Mouse (Mus musculus) heart, postnatal 0 days (tissue): Measurements from ENCODE around the gene Fam111a. TPM values are rescaled to one million over a fixed set of nuclear protein-coding genes. Genes with fewer than 3 reads are reported as not detected.

Experiments
- ATAC-seq: fragments of 200-750 bp; cut with Nextera tagmentation; 2 replicates; pipeline ENCODE4 v1.8.0; 2017; ENCODE audit warnings: low read depth, moderate number of reproducible peaks, moderate library complexity; ENCODE audit not compliant: insufficient read depth
- DNase-seq: peaks from one replicate; pipeline ENCODE4 v3.0.0-alpha.2; 2016; ENCODE audit warnings: low spot score
- H3K27ac ChIP-seq: fragments of 300-500 bp; sonication (generic); 2 replicates; pipeline ENCODE4 v1.5.1; 2014; ENCODE audit warnings: low read depth, mild to moderate bottlenecking
- H3K27me3 ChIP-seq: fragments of 300-500 bp; sonication (generic); 2 replicates; pipeline ENCODE4 v1.6.1; 2014; ENCODE audit warnings: low read length, mixed read lengths; ENCODE audit not compliant: control insufficient read depth, insufficient read depth
- H3K36me3 ChIP-seq: fragments of 300-500 bp; sonication (generic); replicated peaks from 2 replicates; pipeline ENCODE4 v1.6.1; 2014; ENCODE audit warnings: low read length, mixed read lengths; ENCODE audit not compliant: control insufficient read depth, insufficient read depth
- H3K4me1 ChIP-seq: fragments of 300-500 bp; sonication (generic); 2 replicates; pipeline ENCODE4 v1.6.1; 2014; ENCODE audit warnings: antibody characterized with exemption; ENCODE audit not compliant: control insufficient read depth, insufficient read depth
- H3K4me2 ChIP-seq: fragments of 300-500 bp; sonication (generic); 2 replicates; pipeline ENCODE4 v1.6.1; 2014; ENCODE audit warnings: low read depth, mild to moderate bottlenecking, low read length, moderate library complexity
- H3K4me3 ChIP-seq: fragments of 300-500 bp; sonication (generic); 2 replicates; pipeline ENCODE4 v1.5.1; 2014; ENCODE audit warnings: low read depth, low read length
- H3K9ac ChIP-seq: fragments of 300-500 bp; sonication (generic); replicated peaks from 2 replicates; pipeline ENCODE4 v1.6.1; 2014; ENCODE audit warnings: low read depth, low read length, mixed read lengths
- H3K9me3 ChIP-seq: fragments of 300-500 bp; sonication (generic); replicated peaks from 2 replicates; pipeline ENCODE4 v1.6.1; 2016; ENCODE audit warnings: low read length; ENCODE audit not compliant: control insufficient read depth
- CTCF ChIP-seq: IDR thresholded peaks from 2 replicates; pipeline ENCODE4 v1.5.1; 2016; ENCODE audit warnings: antibody characterized with exemption, control low read depth, low read depth
- EP300 ChIP-seq: IDR thresholded peaks from 2 replicates; pipeline ENCODE4 v1.6.1; 2016; ENCODE audit warnings: antibody characterized with exemption, low read depth
- WGBS: fragments of 180-500 bp; shearing (Covaris S2); extraction: QIAGEN DNeasy Blood & Tissue Kit; methylation state at CpG from one replicate; pipeline ENCODE4 v1.1.7; 2014; 5-methylcytosine and 5-hydroxymethylcytosine counted together
- polyA plus RNA-seq: library from polyadenylated mRNA; unstranded; fragments of >200 nt; fragmentation: Nextera tagmentation; extraction: Ambion mirVana; gene quantifications from 2 replicates; pipeline ENCODE4 v1.2.1, GENCODE M21; 2015
- total RNA-seq: library from RNA; depleted of rRNA; stranded (reverse); fragments of >200 nt; gene quantifications from 2 replicates; pipeline ENCODE4 v1.2.3, GENCODE M21; 2014; ENCODE audit warnings: low replicate concordance

The Fam111a gene
- total and polyA plus RNA-seq, 2 experiments from 2014 or later, result 6.6 to 8.4 TPM

DNA sequence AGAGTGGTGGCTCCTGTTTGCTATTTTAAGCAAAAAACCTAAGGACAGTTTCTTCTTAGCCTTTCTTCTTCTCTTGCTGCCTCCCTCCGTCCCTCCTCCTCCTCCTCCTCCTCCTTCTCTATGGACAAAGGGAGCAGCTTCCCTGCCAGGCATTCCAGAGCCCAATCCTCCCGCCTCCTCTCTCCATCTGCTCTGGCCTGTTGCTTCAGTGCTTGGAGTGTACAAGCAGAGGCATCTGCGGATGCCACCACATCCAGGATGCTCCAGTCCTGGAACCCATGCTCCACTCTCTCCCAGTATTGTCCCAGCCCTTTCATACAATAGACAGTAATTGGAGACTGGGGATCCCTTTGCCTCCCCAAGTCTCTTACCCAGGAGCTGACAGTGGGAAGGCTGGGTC lies 45.4 kb upstream of the Fam111a start:
- no peak overlapping the region for H3K9ac ChIP-seq
- no peak for DNase-seq
- 18% methylated on average over 3 of the region's 3 CpGs for WGBS
- no peak for ATAC-seq
- no peaks in the 10 kb centered on the region for H3K9me3 ChIP-seq
- no peaks in the 10 kb centered on the region for H3K36me3 ChIP-seq
- H3K4me3 ChIP-seq, result peak overlapping the region; percentile 15; the same call in 1 of the 2 replicates
- H3K27ac ChIP-seq, result no peak overlapping the region; the same call in 1 of the 2 replicates
- H3K4me1 ChIP-seq, result no peaks in the 10 kb centered on the region
- TF ChIP-seq EP300, result no peak
- no peak for TF ChIP-seq CTCF
- H3K4me2 ChIP-seq, result peak overlapping the region; percentile 95
- H3K27me3 ChIP-seq, result peaks cover 16% of the 10 kb centered on the region

DNA sequence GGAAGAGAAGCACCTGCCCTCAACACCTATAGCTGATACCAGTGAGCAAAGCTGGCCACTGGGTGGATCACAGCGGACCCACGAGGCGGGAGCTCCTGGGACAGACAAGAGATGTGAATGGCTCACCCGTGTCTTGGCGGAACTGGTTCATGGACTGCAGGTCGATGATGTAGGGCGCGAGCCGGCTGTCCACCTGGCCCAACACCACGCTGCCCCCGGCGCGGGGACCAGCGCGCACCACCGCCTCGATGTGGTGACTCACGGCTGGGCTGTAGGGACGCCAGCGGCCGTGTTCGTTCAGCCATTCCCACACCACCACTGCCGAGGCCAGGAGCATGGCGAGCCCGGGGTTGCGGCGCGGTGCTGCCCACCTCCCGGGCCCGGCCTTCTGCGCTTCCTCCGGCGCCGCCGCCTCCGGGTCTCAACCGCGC lies 44.6 kb upstream of the Fam111a start:
- Histone ChIP-seq H3K9ac (peak overlapping the region; percentile 51), H3K27me3 (peaks cover 16% of the 10 kb centered on the region), H3K27ac (peak overlapping the region; percentile 49; the same call in 1 of the 2 replicates), H3K4me3 (peak overlapping the region; percentile 59), H3K36me3 (no peaks in the 10 kb centered on the region), H3K9me3 (no peaks in the 10 kb centered on the region), H3K4me2 (peak overlapping the region; percentile 95), H3K4me1 (no peaks in the 10 kb centered on the region)
- ATAC-seq (peak; percentile 48), DNase-seq (no peak)
- WGBS, result 1% methylated on average over 37 of the region's 38 CpGs
- no peak for TF ChIP-seq EP300
- TF ChIP-seq CTCF, result no peak

DNA sequence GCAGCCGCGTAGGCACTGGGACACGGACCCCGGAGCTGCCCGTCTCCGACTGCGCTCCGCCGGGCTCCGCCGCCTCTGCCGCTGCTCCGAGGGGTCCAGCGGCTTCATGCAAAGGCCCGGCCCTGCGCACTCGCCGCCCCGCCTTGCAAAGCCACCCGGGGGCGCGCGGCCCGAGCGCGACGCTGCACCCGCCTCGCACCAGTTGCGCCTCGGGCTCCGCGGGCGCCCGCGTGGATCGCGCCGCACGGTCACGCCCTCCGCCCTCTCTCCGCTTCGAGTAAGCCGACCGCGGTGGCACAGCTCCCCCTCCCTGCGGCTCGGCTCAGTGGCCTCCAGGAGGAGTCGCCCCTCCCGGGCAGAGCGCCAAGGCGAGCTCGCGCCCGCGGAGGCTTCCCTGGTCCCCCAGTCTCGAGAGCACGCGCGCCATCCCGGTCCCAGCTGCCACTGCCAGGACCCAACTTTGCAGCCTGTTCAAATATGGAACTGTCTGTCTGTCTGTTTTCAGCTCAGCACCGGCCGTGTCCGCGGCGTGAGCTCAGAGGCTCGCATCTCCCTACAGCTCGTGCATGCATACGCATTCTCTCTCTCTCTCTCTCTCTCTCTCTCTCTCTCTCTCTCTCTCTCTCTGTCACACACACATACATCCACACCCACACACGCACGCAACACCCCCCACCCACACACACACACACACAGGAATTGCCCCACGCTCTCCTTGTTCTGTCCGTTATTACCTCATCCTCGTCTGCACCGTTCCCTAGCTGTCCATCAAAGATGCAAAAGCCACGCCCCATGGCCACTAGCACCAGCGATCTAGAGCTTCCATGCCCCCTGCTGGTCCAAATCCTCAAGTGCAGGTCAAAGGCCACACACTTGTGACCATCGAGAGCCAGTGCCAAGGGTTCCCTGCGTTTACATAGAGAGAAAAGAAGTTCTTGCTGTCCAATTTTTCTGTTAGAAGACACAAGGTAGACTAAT lies 43.9 kb upstream of the Fam111a start, which contains the start of gene Dtx4:
Gene Dtx4 (minus strand): TSS at position 85 of the 978 bp plus-strand sequence.
- H3K27ac ChIP-seq, result peak within 1 kb of the TSS; percentile 49

DNA sequence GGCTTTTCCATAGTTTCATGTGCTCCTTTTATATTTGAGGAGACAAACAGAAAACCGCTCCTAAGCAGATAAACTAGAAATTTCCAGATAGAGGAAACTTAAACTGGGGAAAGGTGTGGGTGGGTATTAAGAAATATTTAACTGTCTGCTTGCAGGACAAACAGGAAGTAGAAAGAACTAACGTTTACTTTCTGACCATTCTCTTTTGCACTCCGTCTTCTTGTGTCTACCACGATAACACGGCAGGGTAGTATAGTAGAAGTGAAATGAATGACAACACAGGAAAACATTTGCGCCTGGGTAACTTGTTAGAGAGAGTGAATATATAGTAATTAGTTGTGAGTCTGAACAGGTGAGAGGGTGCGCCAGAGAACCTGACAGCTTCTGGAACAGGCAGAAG lies 42.8 kb upstream of the Fam111a start:
- WGBS, result 81% methylated on average over 7 of the region's 7 CpGs
- H3K4me1 ChIP-seq, result no peaks in the 10 kb centered on the region
- peaks cover 16% of the 10 kb centered on the region for H3K27me3 ChIP-seq
- H3K36me3 ChIP-seq, result no peaks in the 10 kb centered on the region
- H3K27ac ChIP-seq, result no peak overlapping the region
- TF ChIP-seq EP300 (no peak), CTCF (no peak)
- no peak overlapping the region for H3K9ac ChIP-seq
- ATAC-seq (no peak), DNase-seq (no peak)
- no peak overlapping the region for H3K4me3 ChIP-seq
- H3K9me3 ChIP-seq, result no peaks in the 10 kb centered on the region
- H3K4me2 ChIP-seq, result no peak overlapping the region

More for the DNA sequence above, 43.9 kb upstream of the Fam111a start, which contains the start of gene Dtx4:
- Histone ChIP-seq H3K4me2 (peak within 1 kb of the TSS; percentile 95), H3K9me3 (no peaks in the 10 kb centered on the region), H3K4me3 (peak within 1 kb of the TSS; percentile 59), H3K36me3 (no peaks in the 10 kb centered on the region), H3K4me1 (no peaks in the 10 kb centered on the region), H3K27me3 (peaks cover 16% of the 10 kb centered on the region), H3K9ac (peak within 1 kb of the TSS; percentile 51)
- under 1% methylated on average over 74 of the region's 80 CpGs for WGBS
- ATAC-seq (peak; percentile 90), DNase-seq (peak; percentile 88)
- TF ChIP-seq CTCF (peak; percentile 98), EP300 (no peak)

DNA sequence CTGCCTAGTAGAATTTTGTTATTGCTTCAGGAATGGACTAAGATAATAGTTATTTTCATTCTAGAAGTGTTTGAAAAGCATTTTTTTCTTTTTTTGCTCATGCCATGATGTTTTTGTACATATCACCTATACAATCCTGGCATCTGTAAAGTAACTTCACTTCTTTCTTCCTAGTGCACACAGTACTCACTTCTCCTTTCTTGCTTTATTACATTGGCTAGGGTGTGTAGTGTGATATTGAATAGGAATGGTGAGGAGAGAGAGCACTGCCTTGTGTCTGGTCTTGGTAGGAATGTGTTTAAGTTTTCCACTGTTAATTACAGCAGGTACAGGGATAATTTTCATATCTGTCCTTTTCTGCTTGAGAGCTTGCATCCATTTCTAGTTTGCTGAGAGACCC lies 30.9 kb upstream of the Fam111a start:
- Histone ChIP-seq H3K27ac (no peak overlapping the region), H3K36me3 (no peaks in the 10 kb centered on the region), H3K4me2 (no peak overlapping the region), H3K27me3 (0 out of 2 replicates have a peak, but pooled peaks cover 2% of the 10 kb centered on the region), H3K4me1 (no peaks in the 10 kb centered on the region), H3K4me3 (no peak overlapping the region), H3K9me3 (no peaks in the 10 kb centered on the region), H3K9ac (no peak overlapping the region)
- TF ChIP-seq CTCF (no peak), EP300 (no peak)
- DNase-seq, result no peak
- no peak for ATAC-seq
